Mouse (Mus musculus) stomach, postnatal 0 days (tissue): ENCODE results near the gene Fam129a. TPM values are rescaled to one million over a fixed set of nuclear protein-coding genes. Genes with fewer than 3 reads are reported as not detected.
A peak's percentile ranks its signal among the peaks of the same experiment; 100 is the strongest.

Experiments
- ATAC-seq: fragments of 200-750 bp; cut with Nextera tagmentation; 2 replicates; pipeline ENCODE4 v1.8.0; 2017; ENCODE audit not compliant: low FRiP score, low TSS enrichment
- DNase-seq: peaks from one replicate; pipeline ENCODE4 v3.0.0-alpha.2; 2016; ENCODE audit warnings: low spot score
- H3K27ac ChIP-seq: fragments of 300-500 bp; sonication (generic); replicated peaks from 2 replicates; pipeline ENCODE4 v1.5.1; 2014; ENCODE audit warnings: mild to moderate bottlenecking, control low read depth
- H3K27me3 ChIP-seq: fragments of 300-500 bp; sonication (generic); 2 replicates; pipeline ENCODE4 v1.6.1; 2014; ENCODE audit warnings: low read length; ENCODE audit not compliant: control insufficient read depth, insufficient read depth
- H3K36me3 ChIP-seq: fragments of 300-500 bp; sonication (generic); 2 replicates; pipeline ENCODE4 v1.6.1; 2014; ENCODE audit warnings: low read length, mixed read lengths; ENCODE audit not compliant: control insufficient read depth, insufficient read depth
- H3K4me1 ChIP-seq: fragments of 300-500 bp; sonication (generic); replicated peaks from 2 replicates; pipeline ENCODE4 v1.6.1; 2014; ENCODE audit warnings: antibody characterized with exemption; ENCODE audit not compliant: control insufficient read depth, insufficient read depth
- H3K4me2 ChIP-seq: fragments of 300-500 bp; sonication (generic); replicated peaks from 2 replicates; pipeline ENCODE4 v1.6.1; 2014; ENCODE audit warnings: low read depth, mild to moderate bottlenecking, control low read depth, moderate library complexity
- H3K4me3 ChIP-seq: fragments of 300-500 bp; sonication (generic); 2 replicates; pipeline ENCODE4 v1.5.1; 2014; ENCODE audit warnings: low read depth, low read length, control low read depth
- H3K9ac ChIP-seq: fragments of 300-500 bp; sonication (generic); 2 replicates; pipeline ENCODE4 v1.6.1; 2014; ENCODE audit warnings: mild to moderate bottlenecking, low read length, control low read depth, mixed read lengths
- H3K9me3 ChIP-seq: fragments of 300-500 bp; sonication (generic); 2 replicates; pipeline ENCODE4 v1.6.1; 2016; ENCODE audit warnings: low read length; ENCODE audit not compliant: control insufficient read depth
- CTCF ChIP-seq: IDR thresholded peaks from 2 replicates; pipeline ENCODE4 v1.5.1; 2016; ENCODE audit warnings: antibody characterized with exemption, low read depth, mild to moderate bottlenecking, moderate library complexity
- EP300 ChIP-seq: optimal IDR thresholded peaks from 2 replicates; pipeline ENCODE3; 2016; ENCODE audit warnings: antibody characterized with exemption
- WGBS: fragments of 180-500 bp; shearing (Covaris S2); extraction: QIAGEN DNeasy Blood & Tissue Kit; methylation state at CpG from one replicate; pipeline ENCODE4 v1.1.7; 2014; 5-methylcytosine and 5-hydroxymethylcytosine counted together
- polyA plus RNA-seq: library from polyadenylated mRNA; unstranded; fragments of >200 nt; fragmentation: Nextera tagmentation; extraction: Ambion mirVana; gene quantifications from 2 replicates; pipeline ENCODE4 v1.2.1, GENCODE M21; 2015

Gene Fam129a
- polyA plus RNA-seq, 1 experiment from 2014 or later = 23.5 TPM

DNA sequence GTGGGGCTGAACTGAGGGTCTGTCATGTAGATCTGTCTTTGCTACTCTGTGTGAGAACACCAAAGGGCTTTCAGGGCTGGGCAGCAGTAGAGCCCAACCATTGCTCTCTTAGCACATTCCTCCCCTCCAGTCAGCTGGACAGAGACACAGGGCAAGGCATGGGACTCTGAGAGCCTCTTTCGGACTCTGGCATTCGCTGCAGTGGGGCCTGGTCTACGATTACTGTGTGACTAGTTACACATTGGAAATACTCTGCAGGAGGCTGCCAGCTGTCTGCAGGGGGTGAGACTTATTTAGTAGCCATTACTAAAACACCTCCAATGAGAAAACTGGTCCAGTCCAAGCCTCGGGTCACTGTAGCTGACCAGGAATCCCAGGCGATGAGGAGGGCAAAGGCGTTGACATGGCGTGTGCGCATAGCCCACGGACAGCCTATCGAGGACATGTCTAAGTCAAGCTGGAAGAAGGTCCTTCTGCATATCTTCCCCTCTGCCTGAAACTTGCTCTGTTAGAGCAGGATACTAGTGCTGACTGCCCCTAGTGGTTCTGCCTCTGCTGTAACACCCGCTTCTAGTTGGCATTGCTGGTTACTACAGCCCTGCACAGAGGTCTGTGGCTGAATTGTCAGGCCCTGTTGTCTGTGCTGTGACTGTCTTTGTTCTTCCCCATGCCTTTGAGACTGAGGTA is 145.2 kb downstream of the Fam129a start:
- peaks cover 2% of the 10 kb centered on the region; the same call in 1 of the 2 replicates for H3K4me1 ChIP-seq
- TF ChIP-seq CTCF = peak; percentile 53
- TF ChIP-seq EP300 = no peak
- H3K36me3 ChIP-seq = no peaks in the 10 kb centered on the region
- 84% methylated on average over 11 of the region's 11 CpGs for WGBS
- no peak overlapping the region for H3K4me3 ChIP-seq
- no peak overlapping the region for H3K9ac ChIP-seq
- H3K4me2 ChIP-seq = no peak overlapping the region
- H3K27ac ChIP-seq = no peak overlapping the region
- no peak for DNase-seq
- H3K9me3 ChIP-seq = no peaks in the 10 kb centered on the region
- H3K27me3 ChIP-seq = no peaks in the 10 kb centered on the region
- 0 out of 2 replicates have a peak, but pooled peaks have one; percentile 39 for ATAC-seq

DNA sequence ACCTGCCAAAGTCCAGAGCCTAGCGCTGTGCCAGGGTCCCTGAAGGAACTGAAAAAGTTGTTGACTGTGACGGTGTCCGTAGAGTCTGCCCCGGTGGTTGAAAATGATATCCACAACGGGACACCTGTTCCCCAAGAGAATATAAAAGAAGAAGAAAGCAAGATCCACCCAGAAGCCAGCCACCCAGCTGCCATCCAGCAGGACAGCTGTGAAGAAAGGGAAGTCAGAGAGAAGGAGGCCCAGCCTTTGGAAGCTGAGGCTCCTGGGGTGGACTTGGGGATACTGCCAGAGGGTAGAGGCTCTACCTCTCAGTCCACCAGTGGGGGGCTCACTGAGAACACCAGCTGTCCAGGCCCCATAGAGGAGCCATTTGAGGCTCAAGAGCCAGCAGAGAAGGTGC is 146.6 kb downstream of the Fam129a start:
- no peak for ATAC-seq
- WGBS = 94% methylated on average over 5 of the region's 5 CpGs

DNA sequence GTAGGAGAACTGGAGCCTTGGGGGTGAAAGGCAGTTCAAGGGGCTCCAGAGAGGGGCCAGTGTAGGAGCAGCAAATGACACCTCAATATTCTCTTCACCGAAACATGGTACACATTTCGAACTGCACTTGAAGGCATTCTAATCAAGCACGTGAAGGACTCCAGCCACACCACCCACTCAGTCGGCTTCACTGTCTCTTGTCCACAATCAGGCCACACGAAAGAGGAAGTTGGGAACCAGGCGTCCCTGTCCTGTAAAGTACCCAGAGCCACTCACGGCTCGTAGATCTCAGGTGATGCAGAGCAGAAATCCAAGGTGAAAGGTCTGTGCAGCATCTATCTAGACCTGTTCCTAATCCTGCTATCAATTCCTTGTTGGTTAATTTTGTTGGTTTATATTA is 147.6 kb downstream of the Fam129a start:
- no peak overlapping the region for H3K4me2 ChIP-seq
- 90% methylated on average over 8 of the region's 8 CpGs for WGBS
- no peaks in the 10 kb centered on the region for H3K9me3 ChIP-seq
- H3K27me3 ChIP-seq = no peaks in the 10 kb centered on the region
- TF ChIP-seq CTCF = no peak
- no peak for TF ChIP-seq EP300
- DNase-seq (no peak), ATAC-seq (no peak)
- H3K27ac ChIP-seq = no peak overlapping the region
- no peak overlapping the region for H3K4me3 ChIP-seq
- no peaks in the 10 kb centered on the region for H3K36me3 ChIP-seq
- no peak overlapping the region for H3K9ac ChIP-seq
- peaks cover 2% of the 10 kb centered on the region; the same call in 1 of the 2 replicates for H3K4me1 ChIP-seq

More for the DNA sequence above, 146.6 kb downstream of the Fam129a start:
- Histone ChIP-seq H3K27ac (no peak overlapping the region), H3K9me3 (no peaks in the 10 kb centered on the region), H3K4me1 (peaks cover 2% of the 10 kb centered on the region; the same call in 1 of the 2 replicates), H3K4me2 (no peak overlapping the region), H3K4me3 (no peak overlapping the region), H3K27me3 (no peaks in the 10 kb centered on the region), H3K36me3 (no peaks in the 10 kb centered on the region), H3K9ac (no peak overlapping the region)
- no peak for DNase-seq
- TF ChIP-seq CTCF = no peak
- no peak for TF ChIP-seq EP300

DNA sequence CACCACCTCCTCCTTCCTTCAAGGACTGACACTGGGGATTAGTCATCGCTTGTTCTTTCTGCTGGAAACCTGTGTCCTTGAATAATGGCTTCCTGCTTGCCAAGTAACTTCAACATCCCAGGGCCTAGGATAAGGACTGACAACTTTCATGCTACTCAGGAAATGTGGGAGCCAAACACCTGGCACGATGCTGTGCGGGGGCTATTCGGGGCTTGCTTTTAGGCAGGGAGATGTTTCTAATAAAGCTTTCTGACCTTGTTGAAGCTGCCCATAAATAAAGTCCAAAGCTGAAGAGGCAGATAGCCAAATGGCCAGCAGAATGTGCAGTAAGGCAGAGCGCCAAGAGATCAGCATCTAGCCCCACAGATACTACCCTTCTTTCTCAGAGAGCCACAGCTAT is 148.9 kb downstream of the Fam129a start:
- no peak overlapping the region for H3K4me3 ChIP-seq
- H3K36me3 ChIP-seq = no peaks in the 10 kb centered on the region
- no peaks in the 10 kb centered on the region for H3K9me3 ChIP-seq
- WGBS = 67% methylated on average over 5 of the region's 5 CpGs
- TF ChIP-seq EP300 = no peak
- TF ChIP-seq CTCF = no peak
- H3K9ac ChIP-seq = no peak overlapping the region
- no peak for ATAC-seq
- H3K4me1 ChIP-seq = peaks cover 2% of the 10 kb centered on the region; the same call in 1 of the 2 replicates
- no peak for DNase-seq
- no peak overlapping the region for H3K4me2 ChIP-seq
- H3K27me3 ChIP-seq = no peaks in the 10 kb centered on the region
- no peak overlapping the region for H3K27ac ChIP-seq

DNA sequence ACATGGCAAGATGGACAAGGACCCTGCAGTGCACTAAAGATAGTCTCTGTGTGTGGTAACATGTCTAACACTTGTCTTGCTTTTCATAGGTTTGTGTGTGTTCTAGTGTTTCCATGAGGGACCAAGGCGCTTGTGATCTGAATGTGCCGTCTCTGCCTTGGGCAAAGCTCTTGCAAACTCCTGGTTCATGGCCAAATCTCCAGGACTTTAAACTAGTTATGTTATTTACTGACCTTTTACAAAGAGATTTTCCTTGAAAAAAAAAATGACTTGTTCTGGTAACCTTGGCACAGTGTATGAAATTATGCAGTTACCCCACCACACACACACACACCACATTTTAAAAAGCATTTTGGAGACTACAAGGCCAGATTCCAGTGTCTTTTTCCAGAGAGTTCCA is 149.6 kb downstream of the Fam129a start:
- WGBS = 51% methylated on average over 2 of the region's 2 CpGs
- no peaks in the 10 kb centered on the region for H3K27me3 ChIP-seq
- no peak for TF ChIP-seq CTCF
- TF ChIP-seq EP300 = no peak
- H3K27ac ChIP-seq = no peak overlapping the region
- no peak overlapping the region for H3K9ac ChIP-seq
- no peaks in the 10 kb centered on the region for H3K36me3 ChIP-seq
- no peaks in the 10 kb centered on the region for H3K9me3 ChIP-seq
- H3K4me1 ChIP-seq = peaks cover 2% of the 10 kb centered on the region; the same call in 1 of the 2 replicates
- DNase-seq (no peak), ATAC-seq (no peak)
- no peak overlapping the region for H3K4me3 ChIP-seq
- H3K4me2 ChIP-seq = no peak overlapping the region

DNA sequence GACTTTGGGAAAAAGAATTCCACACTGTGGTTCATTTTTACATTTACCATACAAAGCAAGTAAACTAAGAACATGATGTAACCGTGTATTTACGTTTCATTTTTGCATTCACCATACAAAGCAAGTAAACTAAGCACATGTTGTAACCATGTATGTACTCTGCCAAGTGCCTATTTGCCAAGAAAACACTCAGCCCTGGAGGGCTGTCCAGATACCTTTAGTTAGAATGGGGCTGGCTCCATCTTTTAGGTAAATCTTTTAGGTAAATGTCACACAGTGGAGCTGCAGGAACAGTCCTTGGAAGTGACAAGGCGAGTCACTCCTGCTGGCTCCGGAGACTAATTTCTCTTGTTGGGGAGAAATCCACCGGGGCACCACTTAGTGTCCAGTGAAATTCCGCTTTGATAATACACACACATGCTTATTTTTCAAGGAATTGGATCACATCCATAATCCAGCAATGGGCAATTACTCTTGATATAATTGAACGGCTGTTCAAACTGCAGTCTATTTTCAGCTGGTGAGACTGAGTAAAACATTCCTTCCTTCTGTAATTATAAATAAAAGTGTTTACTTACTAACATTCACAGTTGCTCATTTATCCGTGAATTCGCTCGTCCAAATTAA is 150.5 kb downstream of the Fam129a start:
- Histone ChIP-seq H3K36me3 (no peaks in the 10 kb centered on the region), H3K4me2 (no peak overlapping the region), H3K4me3 (no peak overlapping the region), H3K27ac (no peak overlapping the region), H3K9ac (no peak overlapping the region), H3K4me1 (peaks cover 2% of the 10 kb centered on the region; the same call in 1 of the 2 replicates), H3K9me3 (no peaks in the 10 kb centered on the region), H3K27me3 (no peaks in the 10 kb centered on the region)
- DNase-seq (no peak), ATAC-seq (no peak)
- TF ChIP-seq CTCF (no peak), EP300 (no peak)
- WGBS = 49% methylated on average over 10 of the region's 10 CpGs
